Mouse (Mus musculus) hindbrain, embryonic 14.5 days (tissue): ENCODE measurements around the gene Fbn1. TPM values are rescaled to one million over a fixed set of nuclear protein-coding genes. Genes with fewer than 3 reads are reported as not detected.

ENCODE experiments used
- ATAC-seq: fragments of 200-750 bp; cut with Nextera tagmentation; 2 replicates; pipeline ENCODE4 v1.8.0; 2017; ENCODE audit warnings: moderate number of reproducible peaks, mild to moderate bottlenecking, moderate TSS enrichment, moderate library complexity; ENCODE audit not compliant: low FRiP score
- DNase-seq: peaks from one replicate; pipeline ENCODE4 v3.0.0-alpha.2; 2015; ENCODE audit warnings: low spot score
- H3K27ac ChIP-seq: fragments of 300-500 bp; sonication (generic); 2 replicates; pipeline ENCODE4 v1.5.1; 2014; ENCODE audit warnings: mild to moderate bottlenecking, moderate library complexity
- H3K27me3 ChIP-seq: fragments of 300-500 bp; sonication (generic); 2 replicates; pipeline ENCODE4 v1.6.1; 2014; ENCODE audit warnings: mild to moderate bottlenecking, low read length, mixed read lengths; ENCODE audit not compliant: control insufficient read depth, insufficient read depth
- H3K36me3 ChIP-seq: fragments of 300-500 bp; sonication (generic); replicated peaks from 2 replicates; pipeline ENCODE4 v1.6.1; 2014; ENCODE audit not compliant: control insufficient read depth, insufficient read depth
- H3K4me1 ChIP-seq: fragments of 300-500 bp; sonication (generic); replicated peaks from 2 replicates; pipeline ENCODE4 v1.6.1; 2014; ENCODE audit warnings: antibody characterized with exemption, low read length, mixed read lengths; ENCODE audit not compliant: control insufficient read depth, insufficient read depth
- H3K4me2 ChIP-seq: fragments of 300-500 bp; sonication (generic); replicated peaks from 2 replicates; pipeline ENCODE4 v1.6.1; 2014; ENCODE audit warnings: mild to moderate bottlenecking, moderate library complexity
- H3K4me3 ChIP-seq: fragments of 300-500 bp; sonication (generic); replicated peaks from 2 replicates; pipeline ENCODE4 v1.5.1; 2014; ENCODE audit warnings: mild to moderate bottlenecking, low read length
- H3K9ac ChIP-seq: fragments of 300-500 bp; sonication (generic); 2 replicates; pipeline ENCODE4 v1.6.1; 2014
- H3K9me3 ChIP-seq: fragments of 300-500 bp; sonication (generic); 2 replicates; pipeline ENCODE4 v1.6.1; 2016; ENCODE audit warnings: low read length; ENCODE audit not compliant: control insufficient read depth
- WGBS: fragments of 180-500 bp; shearing (Covaris S2); extraction: QIAGEN DNeasy Blood & Tissue Kit; methylation state at CpG from one replicate; pipeline ENCODE4 v1.1.7; 2014; 5-methylcytosine and 5-hydroxymethylcytosine counted together
- polyA plus RNA-seq: library from polyadenylated mRNA; unstranded; fragments of >200 nt; fragmentation: Nextera tagmentation; extraction: Ambion mirVana; gene quantifications from 2 replicates; pipeline ENCODE4 v1.2.1, GENCODE M21; 2014

Gene Fbn1
- polyA plus RNA-seq, 1 experiment from 2014 or later, result 6.7 TPM

DNA sequence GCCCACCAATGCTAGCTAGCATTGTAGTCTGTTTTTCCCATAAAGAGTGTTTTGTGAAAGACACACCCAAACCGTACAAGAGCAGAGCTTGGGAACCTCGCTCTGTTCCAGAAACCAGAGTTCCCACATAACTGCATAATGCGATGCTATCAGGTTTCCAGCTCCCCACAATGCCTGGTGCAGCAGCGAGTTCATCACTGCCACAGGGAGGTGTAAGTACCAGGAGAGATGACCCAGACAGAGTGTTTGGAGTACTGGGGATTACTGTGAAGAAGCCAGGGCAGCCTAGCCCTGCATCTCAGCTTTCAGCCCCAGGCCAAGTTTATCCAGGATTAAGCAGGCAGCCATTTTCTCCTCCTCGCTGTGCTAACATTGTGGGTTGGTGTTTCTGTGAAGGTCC, 232.2 kb downstream of the Fbn1 start:
- Histone ChIP-seq H3K9me3 (no peaks in the 10 kb centered on the region), H3K27me3 (no peaks in the 10 kb centered on the region), H3K4me2 (no peak overlapping the region), H3K4me1 (no peaks in the 10 kb centered on the region), H3K9ac (no peak overlapping the region), H3K36me3 (no peaks in the 10 kb centered on the region), H3K27ac (no peak overlapping the region), H3K4me3 (no peak overlapping the region)
- DNase-seq (no peak), ATAC-seq (no peak)
- WGBS, result 73% methylated on average over 5 of the region's 5 CpGs

DNA sequence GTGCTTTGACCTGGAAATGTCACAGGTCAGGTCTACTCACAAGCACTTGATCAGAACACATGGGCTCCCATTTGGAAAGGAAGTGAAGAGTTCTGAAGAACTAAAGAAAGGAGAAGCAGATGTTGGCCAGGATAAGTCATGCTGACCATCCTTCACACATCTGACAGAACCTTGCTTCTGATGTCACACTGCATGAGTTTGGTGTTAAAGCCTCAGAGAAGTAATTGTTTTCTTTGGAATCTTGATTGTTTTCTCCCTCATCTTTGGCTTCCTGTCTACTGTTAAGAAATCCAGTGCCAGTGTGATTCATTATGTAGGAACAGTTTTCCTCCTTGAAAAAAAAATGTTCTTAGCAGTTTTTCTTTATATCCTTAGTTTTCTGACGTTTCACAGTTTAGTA, 238.9 kb downstream of the Fbn1 start:
- Histone ChIP-seq H3K9me3 (no peaks in the 10 kb centered on the region), H3K9ac (no peak overlapping the region), H3K36me3 (no peaks in the 10 kb centered on the region), H3K4me3 (no peak overlapping the region), H3K27me3 (no peaks in the 10 kb centered on the region), H3K4me2 (no peak overlapping the region), H3K27ac (no peak overlapping the region), H3K4me1 (no peaks in the 10 kb centered on the region)
- DNase-seq (no peak), ATAC-seq (no peak)
- 69% methylated on average over 1 of the region's 1 CpGs for WGBS

DNA sequence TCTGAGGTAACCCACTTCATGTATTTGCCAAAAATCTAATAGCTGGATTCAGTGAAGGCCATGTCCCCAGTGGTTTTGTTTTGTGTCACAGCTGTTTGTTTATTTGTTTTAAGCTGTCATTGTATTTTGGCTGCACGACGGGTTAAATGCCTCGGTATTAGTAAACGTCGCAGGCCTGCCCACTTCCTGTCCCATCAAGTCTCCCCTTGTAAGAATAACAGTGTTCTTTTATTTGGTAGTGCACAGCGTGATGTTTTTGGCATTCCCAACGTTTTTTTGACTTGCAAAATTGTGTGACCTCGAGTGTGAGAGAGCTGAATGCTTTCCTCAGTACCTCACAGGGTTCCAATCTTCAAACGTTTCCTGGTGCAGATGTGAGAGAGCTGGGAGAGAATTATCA, 244.0 kb downstream of the Fbn1 start:
- no peak overlapping the region for H3K9ac ChIP-seq
- H3K4me2 ChIP-seq, result no peak overlapping the region
- H3K4me1 ChIP-seq, result 0 out of 2 replicates have a peak, but pooled peaks cover 3% of the 10 kb centered on the region
- ATAC-seq, result no peak
- H3K27ac ChIP-seq, result no peak overlapping the region
- no peak for DNase-seq
- WGBS, result 20% methylated on average over 9 of the region's 9 CpGs
- H3K9me3 ChIP-seq, result no peaks in the 10 kb centered on the region
- H3K27me3 ChIP-seq, result no peaks in the 10 kb centered on the region
- no peaks in the 10 kb centered on the region for H3K36me3 ChIP-seq
- no peak overlapping the region for H3K4me3 ChIP-seq

DNA sequence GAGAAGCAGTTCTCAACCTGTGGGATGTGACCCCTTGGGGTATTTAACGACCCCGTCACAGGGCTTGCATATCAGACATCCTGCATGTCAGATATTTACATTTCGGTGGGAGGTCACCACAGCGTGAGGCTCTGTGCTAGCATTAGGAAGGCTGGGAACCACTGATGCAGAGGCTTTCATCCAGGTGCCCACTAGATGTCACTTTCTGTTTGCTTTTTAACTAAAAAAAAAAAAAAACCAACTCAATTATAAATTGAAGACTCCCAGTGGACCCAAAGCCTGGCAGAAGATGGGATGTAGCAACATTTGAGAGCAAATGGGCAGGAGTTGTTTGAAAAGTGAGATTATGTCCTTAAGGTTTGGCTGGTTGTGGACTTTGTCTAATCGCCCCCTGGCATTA, 244.7 kb downstream of the Fbn1 start:
- no peak overlapping the region for H3K9ac ChIP-seq
- no peaks in the 10 kb centered on the region for H3K27me3 ChIP-seq
- WGBS, result 16% methylated on average over 5 of the region's 5 CpGs
- no peaks in the 10 kb centered on the region for H3K9me3 ChIP-seq
- H3K27ac ChIP-seq, result no peak overlapping the region
- H3K36me3 ChIP-seq, result peaks cover 3% of the 10 kb centered on the region; the same call in 1 of the 2 replicates
- H3K4me3 ChIP-seq, result no peak overlapping the region
- ATAC-seq (0 out of 2 replicates have a peak, but pooled peaks have one; percentile 64), DNase-seq (peak; percentile 77)
- H3K4me2 ChIP-seq, result no peak overlapping the region
- H3K4me1 ChIP-seq, result 0 out of 2 replicates have a peak, but pooled peaks cover 3% of the 10 kb centered on the region

DNA sequence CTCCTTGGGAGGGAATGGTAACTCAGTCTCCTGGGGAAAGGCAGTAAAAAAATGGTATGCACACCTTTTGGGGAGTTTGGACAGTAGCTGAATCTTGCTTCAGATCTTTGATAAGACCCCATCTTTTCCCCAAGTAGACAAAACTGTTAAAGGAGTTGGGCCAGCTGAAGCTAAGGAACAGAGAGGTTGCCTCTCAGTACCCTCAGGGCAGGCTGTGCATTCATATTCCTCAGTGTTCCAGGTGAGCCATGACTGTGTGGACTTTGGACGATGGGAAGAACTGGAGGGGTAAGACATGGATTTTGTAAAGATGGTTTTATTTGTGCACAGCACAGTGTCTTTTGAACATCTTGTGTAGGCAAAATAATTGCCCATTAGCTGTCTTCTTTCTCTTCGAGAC, 247.5 kb downstream of the Fbn1 start:
- H3K9me3 ChIP-seq, result no peaks in the 10 kb centered on the region
- no peak overlapping the region for H3K4me3 ChIP-seq
- no peak overlapping the region for H3K4me2 ChIP-seq
- no peak for ATAC-seq
- 0 out of 2 replicates have a peak, but pooled peaks cover 3% of the 10 kb centered on the region for H3K4me1 ChIP-seq
- peaks cover 18% of the 10 kb centered on the region for H3K36me3 ChIP-seq
- 85% methylated on average over 2 of the region's 2 CpGs for WGBS
- no peaks in the 10 kb centered on the region for H3K27me3 ChIP-seq
- no peak overlapping the region for H3K9ac ChIP-seq
- no peak for DNase-seq
- no peak overlapping the region for H3K27ac ChIP-seq

- Histone ChIP-seq H3K9ac (no peak overlapping the region), H3K27ac (no peak overlapping the region), H3K9me3 (0 out of 2 replicates have a peak, but pooled peaks cover 3% of the 10 kb centered on the region), H3K36me3 (peaks cover 20% of the 10 kb centered on the region), H3K4me2 (no peak overlapping the region), H3K27me3 (no peaks in the 10 kb centered on the region), H3K4me1 (0 out of 2 replicates have a peak, but pooled peaks cover 3% of the 10 kb centered on the region), H3K4me3 (no peak overlapping the region)
- ATAC-seq, result no peak
- peak; percentile 55 for DNase-seq
- WGBS, result 85% methylated on average over 14 of the region's 14 CpGs
Measured at GRCm38 (mm10) chr2:125259230-125260120, 248.3 kb downstream of the Fbn1 start.

GRCm38 (mm10) chr2:125255886-125256285, 251.9 kb downstream of the Fbn1 start:
- Histone ChIP-seq H3K4me1 (no peaks in the 10 kb centered on the region), H3K27ac (no peak overlapping the region), H3K36me3 (peaks cover 32% of the 10 kb centered on the region), H3K9ac (no peak overlapping the region), H3K27me3 (no peaks in the 10 kb centered on the region), H3K4me3 (no peak overlapping the region), H3K4me2 (no peak overlapping the region), H3K9me3 (peaks cover 12% of the 10 kb centered on the region; the same call in 1 of the 2 replicates)
- ATAC-seq (no peak), DNase-seq (no peak)
- WGBS, result 95% methylated on average over 3 of the region's 3 CpGs

DNA sequence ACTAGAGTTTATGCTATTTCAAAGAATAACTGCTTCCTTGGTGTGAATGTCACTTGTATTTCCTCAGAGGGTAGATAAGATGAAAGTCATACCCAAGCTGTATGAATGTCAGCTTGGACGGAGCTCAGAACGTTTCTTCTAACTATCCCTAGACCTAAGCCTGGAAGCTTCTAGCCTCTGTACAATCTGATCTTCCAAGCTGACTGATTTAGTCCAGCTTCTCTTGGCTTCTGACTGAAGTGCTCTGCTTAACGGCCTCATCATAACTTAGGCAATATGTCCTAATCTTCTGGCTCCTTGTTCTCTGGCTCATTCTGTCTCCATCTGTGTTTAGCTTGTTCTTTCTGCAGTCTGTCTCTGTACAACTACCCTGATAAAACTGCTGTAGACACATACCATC, 253.2 kb downstream of the Fbn1 start:
- no peak for DNase-seq
- peaks cover 12% of the 10 kb centered on the region; the same call in 1 of the 2 replicates for H3K9me3 ChIP-seq
- H3K4me2 ChIP-seq, result no peak overlapping the region
- ATAC-seq, result no peak
- no peaks in the 10 kb centered on the region for H3K4me1 ChIP-seq
- WGBS, result 92% methylated on average over 3 of the region's 3 CpGs
- H3K36me3 ChIP-seq, result peaks cover 35% of the 10 kb centered on the region
- H3K27me3 ChIP-seq, result no peaks in the 10 kb centered on the region
- no peak overlapping the region for H3K27ac ChIP-seq
- H3K4me3 ChIP-seq, result no peak overlapping the region
- H3K9ac ChIP-seq, result no peak overlapping the region

GRCm38 (mm10) chr2:125253699-125254098, 254.1 kb downstream of the Fbn1 start:
- H3K27me3 ChIP-seq, result no peaks in the 10 kb centered on the region
- H3K4me3 ChIP-seq, result no peak overlapping the region
- peaks cover 35% of the 10 kb centered on the region for H3K36me3 ChIP-seq
- H3K4me1 ChIP-seq, result no peaks in the 10 kb centered on the region; the same call in 1 of the 2 replicates
- H3K9ac ChIP-seq, result no peak overlapping the region
- WGBS, result 98% methylated on average over 6 of the region's 6 CpGs
- H3K27ac ChIP-seq, result no peak overlapping the region
- ATAC-seq (no peak), DNase-seq (no peak)
- H3K4me2 ChIP-seq, result no peak overlapping the region
- H3K9me3 ChIP-seq, result peaks cover 12% of the 10 kb centered on the region; the same call in 1 of the 2 replicates
